Comparison of ENCODE assay signal across 8 mouse cellular contexts in the genomic region with DNA sequence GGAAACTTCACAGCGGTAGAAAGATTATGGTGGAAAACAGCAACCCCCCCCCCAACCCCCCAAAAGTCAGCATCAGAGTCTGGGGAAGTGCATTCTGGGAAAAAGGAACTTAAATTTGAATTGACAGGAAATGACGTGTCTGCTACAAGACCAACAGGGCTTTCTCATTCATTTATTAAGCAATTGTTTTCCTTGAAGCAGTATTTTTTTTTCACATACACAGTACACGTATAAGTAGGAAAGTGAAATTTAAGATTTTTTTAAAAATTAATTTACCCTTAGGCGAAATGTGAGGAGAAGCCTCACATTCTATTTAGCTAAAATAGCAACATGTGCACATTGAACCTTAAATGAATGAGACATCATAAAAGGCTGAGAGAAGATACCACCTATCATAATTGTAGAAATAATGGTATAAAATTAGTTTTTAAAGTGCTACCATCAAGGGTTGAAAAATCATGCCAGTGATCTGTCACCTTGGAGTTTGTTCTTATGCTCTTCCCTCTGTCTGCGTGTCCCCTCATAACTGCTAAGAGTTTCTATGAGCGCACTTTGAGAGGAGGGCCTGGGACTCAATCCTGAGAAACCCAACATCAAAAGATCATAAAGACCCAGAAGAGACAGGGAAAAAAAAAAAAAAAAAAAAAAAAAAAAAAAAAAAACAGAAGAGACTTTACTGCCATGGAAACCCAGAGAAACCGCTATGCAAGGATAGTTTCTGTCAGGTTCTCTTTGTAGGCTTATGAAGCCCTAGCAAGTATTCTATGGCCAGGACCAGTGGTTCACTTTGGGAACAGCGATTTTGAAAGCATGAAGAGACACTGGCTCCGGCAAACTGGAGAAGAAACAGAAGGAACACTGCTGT. TPM values are rescaled to one million over a fixed set of nuclear protein-coding genes. Genes with fewer than 3 reads are reported as not detected.
DNase-seq lines count a peak whose midpoint lies in the region; ATAC-seq and TF ChIP-seq lines count a peak whose summit lies in the region.

No protein-coding gene starts in this region.

- ATAC-seq in heart, embryonic 13.5 days (ENCODE audit: extremely low read depth, insufficient number of reproducible peaks, low FRiP score, low TSS enrichment), result no peak
- ATAC-seq in hindbrain, embryonic 11.5 days (ENCODE audit: low FRiP score), result no peak

- in situ Hi-C loops in ES-E14 (cut with MboI; ENCODE audit: low sequenced_read_pairs in 2 of 2, unreplicated experiment in 2 of 2), result no loop called here

- 0 out of 2 replicates have a peak overlapping the region, but pooled peaks have one; percentile 28 for H3K27ac ChIP-seq in heart, embryonic 13.5 days (replicated peaks)
- peak overlapping the region; percentile 57 for H3K27ac ChIP-seq in ES-E14 (ENCODE audit: insufficient read depth, low read depth, low read length, poor library complexity, severe bottlenecking)
- no peak overlapping the region for H3K27ac ChIP-seq in hindbrain, embryonic 11.5 days (ENCODE audit: low read depth, low read length)

- DNase-seq in heart, postnatal 4 days, result no peak
- no peak for DNase-seq in ES-E14 (ENCODE audit: low read depth, low spot score)
- no peak for DNase-seq in hindbrain, embryonic 11.5 days (ENCODE audit: low spot score)
- no peak for DNase-seq in cerebellum, adult 9-10 months
- DNase-seq in spleen, postnatal 10 days (ENCODE audit: low spot score in 2 of 2), result no peak
- no peak for DNase-seq in gastrocnemius, adult 8-10 months (ENCODE audit: low spot score in 2 of 2)

- WGBS in heart, embryonic 13.5 days, result 76% methylated on average over 9 of the region's 9 CpGs
- 83% methylated on average over 9 of the region's 9 CpGs for WGBS in hindbrain, embryonic 11.5 days

- no peaks in the 10 kb centered on the region for H3K9me3 ChIP-seq in heart, embryonic 13.5 days
- H3K9me3 ChIP-seq in ES-E14 (ENCODE audit: control insufficient read depth, insufficient read depth, low read depth, low read length), result no peaks in the 10 kb centered on the region
- no peaks in the 10 kb centered on the region for H3K9me3 ChIP-seq in hindbrain, embryonic 11.5 days (ENCODE audit: control insufficient read depth, low read length)
- no peaks in the 10 kb centered on the region for H3K9me3 ChIP-seq in megakaryocyte, embryonic 14.5 days

- peaks cover 13% of the 10 kb centered on the region for H3K4me1 ChIP-seq in heart, embryonic 13.5 days
- peaks cover 0 to 17% of the 10 kb centered on the region in 2 experiments; a peak in 2 of 4 replicates for H3K4me1 ChIP-seq in ES-E14 (ENCODE audit: control insufficient read depth in 2 of 2, insufficient read depth in 2 of 2, low read length in 2 of 2, poor library complexity in 1 of 2)
- no peaks in the 10 kb centered on the region for H3K4me1 ChIP-seq in hindbrain, embryonic 11.5 days (replicated peaks; ENCODE audit: control insufficient read depth, insufficient read depth, low read length)
- H3K4me1 ChIP-seq in megakaryocyte, embryonic 14.5 days, result peaks cover 47% of the 10 kb centered on the region

- H3K4me3 ChIP-seq in heart, embryonic 13.5 days, result peak overlapping the region; percentile 50
- H3K4me3 ChIP-seq in ES-E14 (ENCODE audit: insufficient read depth in 1 of 2, low read depth in 1 of 2, low read length in 2 of 2, poor library complexity in 1 of 2, severe bottlenecking in 1 of 2), result peak overlapping the region; percentile 45 to 75
- peak overlapping the region; percentile 20 for H3K4me3 ChIP-seq in hindbrain, embryonic 11.5 days (ENCODE audit: low read depth, low read length)
- H3K4me3 ChIP-seq in megakaryocyte, embryonic 14.5 days (replicated peaks), result peak overlapping the region; percentile 90

- H3K36me3 ChIP-seq in heart, embryonic 13.5 days, result no peaks in the 10 kb centered on the region
- H3K36me3 ChIP-seq in ES-E14 (ENCODE audit: control insufficient read depth, insufficient read depth, low read length, poor library complexity, severe bottlenecking), result no peaks in the 10 kb centered on the region
- no peaks in the 10 kb centered on the region for H3K36me3 ChIP-seq in hindbrain, embryonic 11.5 days (ENCODE audit: control insufficient read depth, insufficient read depth, low read length)
- no peaks in the 10 kb centered on the region for H3K36me3 ChIP-seq in megakaryocyte, embryonic 14.5 days (replicated peaks; ENCODE audit: low read length)

- H3K27me3 ChIP-seq in heart, embryonic 13.5 days (replicated peaks), result no peaks in the 10 kb centered on the region
- H3K27me3 ChIP-seq in hindbrain, embryonic 11.5 days (ENCODE audit: control insufficient read depth, insufficient read depth, low read length), result no peaks in the 10 kb centered on the region
- no peaks in the 10 kb centered on the region for H3K27me3 ChIP-seq in megakaryocyte, embryonic 14.5 days (replicated peaks)

- H3K4me2 ChIP-seq in heart, embryonic 13.5 days, result peak overlapping the region; percentile 72
- H3K4me2 ChIP-seq in hindbrain, embryonic 11.5 days (replicated peaks; ENCODE audit: low read depth, low read length), result peak overlapping the region; percentile 37

- H3K9ac ChIP-seq in heart, embryonic 13.5 days, result peak overlapping the region; percentile 65; the same call in 1 of the 2 replicates
- H3K9ac ChIP-seq in ES-E14 (ENCODE audit: insufficient read depth, low read depth, low read length, poor library complexity, severe bottlenecking), result peak overlapping the region; percentile 58
- H3K9ac ChIP-seq in hindbrain, embryonic 11.5 days (ENCODE audit: low read depth, low read length), result no peak overlapping the region

TF ChIP-seq in ES-E14, 5 proteins besides CTCF, POLR2A, EP300 and RAD21:
- TF ChIP-seq MAFK (IDR thresholded peaks at IDR 0.05; ENCODE audit: insufficient read depth, low read depth, low read length) (no peak), ZNF384 (IDR thresholded peaks at IDR 0.05; ENCODE audit: low read depth, low read length) (peak; percentile 82), HCFC1 (IDR thresholded peaks at IDR 0.05; ENCODE audit: borderline replicate concordance, insufficient read depth, low read length) (no peak), CHD2 (IDR thresholded peaks at IDR 0.05; ENCODE audit: low read depth, low read length) (no peak), ZC3H11A (IDR thresholded peaks at IDR 0.05; ENCODE audit: borderline replicate concordance, low read depth, low read length) (no peak)

RNA-seq across cellular contexts. Expression of a gene that starts 21.7 kb away (rescaled TPM):
- not detected in 2 replicates for polyA plus RNA-seq in heart, embryonic 13.5 days (2015; fragmentation: Nextera tagmentation; extraction: Ambion mirVana)
- total RNA-seq in heart, postnatal 4 days (2021), result under 1 TPM in 1 of 2 experiments, not detected in 1; 0.54 TPM
- total RNA-seq in ES-E14 (2012; rRNA removed), result 11.2 and 23.5 TPM in 2 replicates
- polyA plus RNA-seq in hindbrain, embryonic 11.5 days (2014; fragmentation: Nextera tagmentation; extraction: Ambion mirVana), result 0.20 and 0.70 TPM in 2 replicates
- polyA plus RNA-seq in megakaryocyte, embryonic 14.5 days (2012; ENCODE audit: insufficient read depth, low replicate concordance), result not detected in 2 replicates
- total RNA-seq in gastrocnemius, adult 8-10 months (2022), result 10 to 100 TPM in 1 of 4 experiments, 1 to 10 TPM in 3; 1.3 to 28.8 (median 6.5) TPM

RNA-seq across cellular contexts. Expression of a gene that starts 47.7 kb away (rescaled TPM):
- 0.20 TPM in 1 of 2 replicates, not detected in the other for polyA plus RNA-seq in heart, embryonic 13.5 days (2015; fragmentation: Nextera tagmentation; extraction: Ambion mirVana)
- not detected for total RNA-seq in heart, postnatal 4 days (2021)
- 0.36 and 0.74 TPM in 2 replicates for total RNA-seq in ES-E14 (2012; rRNA removed)
- 0.32 and 0.40 TPM in 2 replicates for polyA plus RNA-seq in hindbrain, embryonic 11.5 days (2014; fragmentation: Nextera tagmentation; extraction: Ambion mirVana)
- polyA plus RNA-seq in megakaryocyte, embryonic 14.5 days (2012; ENCODE audit: insufficient read depth, low replicate concordance), result not detected in 2 replicates
- under 1 TPM in 1 of 4 experiments, not detected in 3; 0.54 TPM for total RNA-seq in gastrocnemius, adult 8-10 months (2022)

Comparison
In these comparisons a context has a peak if more than half of its experiments do, and no peak if none do; other contexts are left out.
1. H3K4me3 ChIP-seq: peak in every context shown above with its lines; median percentile 90 in megakaryocyte, embryonic 14.5 days; 60 in ES-E14; 50 in heart, embryonic 13.5 days; 20 in hindbrain, embryonic 11.5 days.